ENCODE assay signal across 8 mouse cellular contexts in genomic region chr11:50827010-50827953, GRCm38 (mm10). TPM values are rescaled to one million over a fixed set of nuclear protein-coding genes. Genes with fewer than 3 reads are reported as not detected.
DNase-seq lines count a peak whose midpoint lies in the region; ATAC-seq lines count a peak whose summit lies in the region.

Gene Zfp354c, minus strand, starts transcription at chr11:50827724.

- peak within 1 kb of the TSS; percentile 95 for H3K4me3 ChIP-seq in megakaryocyte, embryonic 14.5 days (replicated peaks)

- H3K9me3 ChIP-seq in megakaryocyte, embryonic 14.5 days: peaks cover 1% of the 10 kb centered on the region

- peak; percentile 100 for ATAC-seq in common myeloid progenitor, adult 5-6 weeks (replicated peaks; ENCODE audit: low read depth, poor library complexity, severe bottlenecking)
- peak; percentile 95 for ATAC-seq in inflammation-experienced regulatory T-cells, adult 6 months

- DNase-seq in adipocyte (ENCODE audit: low spot score): peak; percentile 68
- peak; percentile 82 for DNase-seq in gastrocnemius, postnatal 10 days
- DNase-seq in left cerebral cortex, adult 9 months (ENCODE audit: low spot score in 2 of 2): peak; percentile 52 to 88
- peak; percentile 94 for DNase-seq in right cerebral cortex, postnatal 10 days (ENCODE audit: low spot score in 2 of 2)
- peak; percentile 85 for DNase-seq in urinary bladder, postnatal 14 days (ENCODE audit: low spot score)

- H3K36me3 ChIP-seq in megakaryocyte, embryonic 14.5 days (replicated peaks; ENCODE audit: low read length): no peaks in the 10 kb centered on the region

- H3K4me1 ChIP-seq in megakaryocyte, embryonic 14.5 days: peaks cover 16% of the 10 kb centered on the region

- H3K27me3 ChIP-seq in megakaryocyte, embryonic 14.5 days (replicated peaks): no peaks in the 10 kb centered on the region

RNA-seq across cellular contexts. Expression of gene Zfp354c, which starts in this region (rescaled TPM):
- 1.9 and 2.3 TPM in 2 replicates for total RNA-seq in common myeloid progenitor, adult 5-6 weeks (2017)
- total RNA-seq in gastrocnemius, postnatal 10 days (2021): 10 to 100 TPM; 11.2 to 13.5 TPM
- polyA plus RNA-seq in inflammation-experienced regulatory T-cells, adult 6 months (2017; shearing (Covaris generic)): 1 to 10 TPM in 2 of 3 experiments, under 1 TPM in 1; 0.65 to 2.6 (median 1.4) TPM
- polyA plus RNA-seq in megakaryocyte, embryonic 14.5 days (2012; ENCODE audit: insufficient read depth, low replicate concordance): not detected in 2 replicates

Comparison
In these comparisons a context has a peak if more than half of its experiments do, and no peak if none do; other contexts are left out.
1. Peak in every context shown above with its lines: DNase-seq, ATAC-seq and H3K4me3 ChIP-seq.